Mouse (Mus musculus) neural tube, embryonic 12.5 days (tissue): ENCODE measurements at regions not wholly inside any gene's neighbourhood (a gene's known extent, or its start where the extent isn't known, plus 50 kb on each side); places are given as distances from the start of the nearest gene placed in this dataset.

Experiments
- ATAC-seq: fragments of 200-750 bp; cut with Nextera tagmentation; 2 replicates; pipeline ENCODE4 v1.8.0; 2017; ENCODE audit warnings: low read depth, mild to moderate bottlenecking, moderate TSS enrichment, moderate library complexity; ENCODE audit not compliant: low FRiP score
- H3K27ac ChIP-seq: fragments of 300-500 bp; sonication (generic); 2 replicates; pipeline ENCODE4 v1.5.1; 2016
- H3K27me3 ChIP-seq: fragments of 300-500 bp; sonication (generic); replicated peaks from 2 replicates; pipeline ENCODE4 v1.6.1; 2016; ENCODE audit warnings: mild to moderate bottlenecking
- H3K36me3 ChIP-seq: fragments of 300-500 bp; sonication (generic); 2 replicates; pipeline ENCODE4 v1.6.1; 2016; ENCODE audit warnings: mild to moderate bottlenecking
- H3K4me1 ChIP-seq: fragments of 300-500 bp; sonication (generic); 2 replicates; pipeline ENCODE4 v1.6.1; 2016
- H3K4me2 ChIP-seq: fragments of 300-500 bp; sonication (generic); replicated peaks from 2 replicates; pipeline ENCODE4 v1.6.1; 2016; ENCODE audit warnings: mild to moderate bottlenecking
- H3K4me3 ChIP-seq: fragments of 300-500 bp; sonication (generic); 2 replicates; pipeline ENCODE4 v1.5.1; 2016
- H3K9ac ChIP-seq: fragments of 300-500 bp; sonication (generic); 2 replicates; pipeline ENCODE4 v1.6.1; 2016; ENCODE audit warnings: mild to moderate bottlenecking
- H3K9me3 ChIP-seq: fragments of 300-500 bp; sonication (generic); 2 replicates; pipeline ENCODE4 v1.6.1; 2016; ENCODE audit warnings: mild to moderate bottlenecking
- WGBS: fragments of 180-500 bp; shearing (Covaris S2); methylation state at CpG from one replicate; pipeline ENCODE4 v1.1.7; 2016; 5-methylcytosine and 5-hydroxymethylcytosine counted together

DNA sequence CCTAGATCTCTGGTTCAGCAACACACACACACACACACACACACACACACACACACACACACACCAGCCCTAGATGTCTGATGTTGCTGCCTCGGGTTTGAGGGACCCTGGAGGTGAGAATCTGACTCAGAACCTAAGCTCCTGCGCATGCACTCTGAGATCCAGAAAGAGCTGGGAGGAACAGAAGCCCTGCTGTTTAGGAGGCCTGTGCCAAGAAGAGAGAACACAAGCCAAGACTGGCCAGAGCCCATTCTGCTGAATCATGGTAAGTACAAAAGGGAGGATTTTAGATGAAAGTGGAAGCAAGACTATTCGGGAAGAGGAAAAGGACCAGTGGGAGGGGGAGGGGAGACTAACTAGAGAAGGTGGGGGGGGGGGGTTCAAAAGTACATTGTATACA lies 132.2 kb upstream of the Dynlrb2 start:
- Histone ChIP-seq H3K4me2 (no peak overlapping the region), H3K9ac (no peak overlapping the region), H3K27me3 (no peaks in the 10 kb centered on the region), H3K9me3 (no peaks in the 10 kb centered on the region), H3K27ac (no peak overlapping the region), H3K4me1 (peaks cover 3% of the 10 kb centered on the region; the same call in 1 of the 2 replicates), H3K4me3 (no peak overlapping the region), H3K36me3 (no peaks in the 10 kb centered on the region)
- WGBS, result 61% methylated on average over 3 of the region's 3 CpGs
- no peak for ATAC-seq

DNA sequence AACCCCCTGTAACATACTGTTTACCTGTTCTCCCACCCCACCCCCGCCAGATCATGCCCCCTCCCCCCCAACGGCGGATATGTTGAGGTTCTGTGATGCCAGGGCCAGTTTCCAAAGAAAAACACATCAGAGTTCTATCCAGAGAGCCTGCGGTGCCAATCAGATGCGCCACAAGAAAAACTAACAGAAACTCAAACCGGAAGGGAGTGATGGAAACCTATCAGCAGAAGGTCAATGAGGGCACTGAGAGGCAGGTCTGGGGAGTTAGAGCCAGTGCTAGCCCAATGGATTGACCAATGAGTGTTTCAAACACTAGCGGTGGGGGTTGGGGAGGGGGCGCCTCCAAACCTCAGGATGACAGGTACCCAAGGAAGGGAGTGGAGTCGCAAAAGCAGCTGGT lies 132.7 kb upstream of the Dynlrb2 start:
- no peak overlapping the region for H3K4me2 ChIP-seq
- no peaks in the 10 kb centered on the region for H3K36me3 ChIP-seq
- no peak for ATAC-seq
- H3K27me3 ChIP-seq, result no peaks in the 10 kb centered on the region
- no peaks in the 10 kb centered on the region for H3K9me3 ChIP-seq
- WGBS, result 76% methylated on average over 9 of the region's 9 CpGs
- no peak overlapping the region for H3K27ac ChIP-seq
- H3K4me3 ChIP-seq, result no peak overlapping the region
- no peak overlapping the region for H3K9ac ChIP-seq
- peaks cover 3% of the 10 kb centered on the region; the same call in 1 of the 2 replicates for H3K4me1 ChIP-seq

DNA sequence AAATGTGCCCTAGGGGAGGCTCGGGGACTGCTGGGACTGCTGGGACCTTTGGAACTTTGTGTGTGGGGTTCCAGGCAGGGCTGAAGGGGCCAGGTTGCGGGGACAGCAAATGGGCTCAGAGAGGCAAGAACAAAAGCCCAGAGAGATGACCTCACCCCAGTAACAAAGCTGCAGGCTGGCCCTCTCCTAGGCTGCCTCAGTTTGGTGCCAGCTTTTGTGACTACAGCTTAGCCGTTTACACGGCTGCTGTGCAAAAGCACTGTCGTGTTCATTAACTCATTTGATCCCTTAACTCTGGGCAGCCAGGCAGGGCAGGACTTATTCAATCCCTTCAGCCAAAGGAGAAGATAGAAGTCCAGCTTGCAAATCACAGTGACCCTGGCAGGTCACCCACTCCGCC lies 137.3 kb upstream of the Dynlrb2 start:
- WGBS, result 37% methylated on average over 6 of the region's 6 CpGs
- H3K4me3 ChIP-seq, result no peak overlapping the region
- H3K9me3 ChIP-seq, result no peaks in the 10 kb centered on the region
- ATAC-seq, result no peak
- no peak overlapping the region for H3K9ac ChIP-seq
- no peaks in the 10 kb centered on the region for H3K36me3 ChIP-seq
- H3K27ac ChIP-seq, result no peak overlapping the region
- H3K4me2 ChIP-seq, result no peak overlapping the region
- no peaks in the 10 kb centered on the region for H3K27me3 ChIP-seq
- peaks cover 3% of the 10 kb centered on the region; the same call in 1 of the 2 replicates for H3K4me1 ChIP-seq

DNA sequence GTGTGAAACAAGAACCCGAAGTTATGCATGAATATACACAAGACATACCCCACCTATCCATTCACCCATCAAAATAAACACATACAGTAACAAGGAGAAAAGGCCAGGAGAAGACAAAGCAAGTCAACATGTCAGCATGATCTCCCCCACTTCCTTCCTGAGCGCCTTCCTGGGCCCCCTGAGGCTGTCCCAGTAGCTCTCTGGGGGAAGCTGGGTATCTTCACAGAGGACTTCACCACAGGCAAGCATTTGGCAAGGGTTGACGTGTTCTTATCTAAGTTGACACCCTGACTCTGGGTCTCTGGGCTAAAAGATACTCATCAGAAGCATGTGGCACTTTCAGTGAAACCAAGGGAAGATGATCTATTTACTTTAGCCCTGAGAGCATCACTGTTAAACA lies 138.1 kb upstream of the Dynlrb2 start:
- ATAC-seq, result no peak
- Histone ChIP-seq H3K4me1 (peaks cover 3% of the 10 kb centered on the region; the same call in 1 of the 2 replicates), H3K9me3 (no peaks in the 10 kb centered on the region), H3K36me3 (no peaks in the 10 kb centered on the region), H3K27ac (no peak overlapping the region), H3K9ac (no peak overlapping the region), H3K4me3 (no peak overlapping the region), H3K4me2 (no peak overlapping the region), H3K27me3 (no peaks in the 10 kb centered on the region)
- 85% methylated on average over 3 of the region's 3 CpGs for WGBS

DNA sequence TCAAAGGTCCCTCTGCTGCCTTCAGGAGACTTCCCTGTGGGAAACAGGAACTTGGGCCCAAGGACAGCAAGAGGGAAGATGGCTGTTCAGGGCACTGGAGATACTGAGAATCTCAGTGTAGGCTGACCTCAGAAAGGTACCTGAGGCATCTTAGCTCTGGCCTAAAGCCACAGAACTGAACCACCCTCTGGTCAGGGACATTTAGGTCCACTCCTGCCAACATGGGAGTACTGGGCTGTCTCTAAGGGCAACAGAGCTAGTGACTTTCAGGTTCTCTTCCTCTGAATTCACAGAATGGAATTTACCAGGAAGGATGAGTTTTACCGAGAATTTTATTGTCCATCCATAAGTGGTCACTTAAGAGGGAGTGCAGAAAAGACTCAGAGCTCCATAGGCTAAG lies 140.0 kb upstream of the Dynlrb2 start:
- no peaks in the 10 kb centered on the region for H3K9me3 ChIP-seq

DNA sequence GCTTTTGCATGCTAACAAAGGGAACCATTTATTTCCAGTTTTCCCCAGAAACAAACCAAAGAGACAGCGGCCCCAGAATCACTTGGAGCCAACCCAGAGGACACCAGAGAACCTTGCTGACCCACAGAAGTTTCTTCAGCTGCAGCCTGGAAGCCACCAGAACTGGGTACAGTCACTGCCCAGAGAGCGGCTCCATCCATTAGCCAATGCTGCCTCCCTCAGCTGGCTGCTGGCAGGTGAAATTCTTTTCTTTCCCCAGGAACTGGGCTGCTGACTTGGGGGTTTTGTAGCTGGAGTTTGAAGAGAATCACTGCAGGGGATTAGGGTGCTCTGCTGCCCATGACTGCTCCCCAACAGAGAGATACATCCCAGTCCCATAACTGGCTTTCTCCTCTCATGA lies 140.6 kb upstream of the Dynlrb2 start:
- no peak overlapping the region for H3K27ac ChIP-seq
- H3K9ac ChIP-seq, result no peak overlapping the region
- H3K4me3 ChIP-seq, result no peak overlapping the region
- WGBS, result 73% methylated on average over 2 of the region's 2 CpGs
- no peak overlapping the region for H3K4me2 ChIP-seq
- H3K36me3 ChIP-seq, result no peaks in the 10 kb centered on the region
- H3K27me3 ChIP-seq, result no peaks in the 10 kb centered on the region
- H3K4me1 ChIP-seq, result no peaks in the 10 kb centered on the region
- no peaks in the 10 kb centered on the region for H3K9me3 ChIP-seq
- no peak for ATAC-seq

More for the DNA sequence above, 140.0 kb upstream of the Dynlrb2 start:
- Histone ChIP-seq H3K9ac (no peak overlapping the region), H3K4me1 (no peaks in the 10 kb centered on the region), H3K4me3 (no peak overlapping the region), H3K27me3 (no peaks in the 10 kb centered on the region), H3K36me3 (no peaks in the 10 kb centered on the region), H3K4me2 (no peak overlapping the region), H3K27ac (no peak overlapping the region)
- ATAC-seq, result no peak
- WGBS, result 81% methylated on average over 1 of the region's 1 CpGs

DNA sequence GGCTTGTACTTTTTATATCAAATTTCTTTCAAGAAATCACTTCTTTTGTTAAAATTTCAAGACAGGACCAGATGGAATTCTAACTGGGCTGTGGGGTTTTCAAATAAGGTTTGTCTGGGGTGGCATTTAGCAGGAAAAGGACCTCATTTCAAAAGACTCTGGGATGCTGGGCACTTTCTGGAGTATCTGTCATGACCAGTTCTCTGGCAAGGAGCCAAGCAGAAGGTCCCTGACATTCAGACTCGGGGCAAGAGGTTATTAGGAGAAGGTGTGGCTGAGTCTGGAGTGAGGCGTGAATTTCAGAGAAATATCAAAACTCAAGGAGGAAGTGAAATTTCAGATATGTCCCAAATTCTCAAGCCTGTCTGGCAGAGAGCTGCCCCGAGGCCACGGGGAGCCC lies 142.4 kb upstream of the Dynlrb2 start:
- Histone ChIP-seq H3K36me3 (no peaks in the 10 kb centered on the region), H3K27me3 (no peaks in the 10 kb centered on the region), H3K9ac (no peak overlapping the region), H3K4me1 (no peaks in the 10 kb centered on the region), H3K4me2 (no peak overlapping the region), H3K4me3 (no peak overlapping the region), H3K9me3 (no peaks in the 10 kb centered on the region), H3K27ac (no peak overlapping the region)
- WGBS, result 71% methylated on average over 4 of the region's 4 CpGs
- no peak for ATAC-seq

DNA sequence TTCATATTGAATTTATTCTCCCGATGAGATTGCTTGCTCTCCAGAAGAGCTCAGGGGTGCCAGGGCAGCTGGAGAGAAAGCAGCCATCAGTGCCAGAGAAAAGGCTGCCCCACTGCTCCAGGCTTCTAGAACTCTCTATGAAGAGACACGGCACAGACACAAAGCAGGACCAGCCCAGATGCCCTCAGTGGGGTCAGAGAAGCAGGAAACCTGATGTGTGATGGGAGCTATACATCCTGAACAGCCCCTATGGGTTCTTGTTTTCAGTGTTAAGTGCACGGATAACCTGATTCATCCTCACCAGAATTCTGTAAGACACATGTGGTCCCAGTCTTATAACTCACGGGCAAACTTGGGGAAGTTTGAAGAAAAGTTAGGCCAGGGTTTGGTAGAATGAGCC lies 145.0 kb upstream of the Dynlrb2 start:
- no peaks in the 10 kb centered on the region for H3K4me1 ChIP-seq
- 84% methylated on average over 4 of the region's 4 CpGs for WGBS
- H3K9ac ChIP-seq, result no peak overlapping the region
- ATAC-seq, result no peak
- H3K4me3 ChIP-seq, result no peak overlapping the region
- no peaks in the 10 kb centered on the region for H3K27me3 ChIP-seq
- H3K9me3 ChIP-seq, result no peaks in the 10 kb centered on the region
- no peak overlapping the region for H3K4me2 ChIP-seq
- no peaks in the 10 kb centered on the region for H3K36me3 ChIP-seq
- no peak overlapping the region for H3K27ac ChIP-seq

GRCm38 (mm10) chr8:116354756-116355155 lies 150.0 kb upstream of the Dynlrb2 start:
- Histone ChIP-seq H3K36me3 (no peaks in the 10 kb centered on the region), H3K4me3 (no peak overlapping the region), H3K4me2 (no peak overlapping the region), H3K27me3 (no peaks in the 10 kb centered on the region), H3K4me1 (no peaks in the 10 kb centered on the region), H3K27ac (no peak overlapping the region), H3K9me3 (no peaks in the 10 kb centered on the region), H3K9ac (no peak overlapping the region)
- ATAC-seq, result no peak
- 78% methylated on average over 6 of the region's 6 CpGs for WGBS

GRCm38 (mm10) chr8:116353911-116354310 lies 150.9 kb upstream of the Dynlrb2 start:
- no peak for ATAC-seq
- 93% methylated on average over 5 of the region's 5 CpGs for WGBS
- Histone ChIP-seq H3K27ac (no peak overlapping the region), H3K9ac (no peak overlapping the region), H3K36me3 (no peaks in the 10 kb centered on the region), H3K27me3 (no peaks in the 10 kb centered on the region), H3K4me3 (no peak overlapping the region), H3K4me1 (no peaks in the 10 kb centered on the region), H3K4me2 (no peak overlapping the region), H3K9me3 (no peaks in the 10 kb centered on the region)

DNA sequence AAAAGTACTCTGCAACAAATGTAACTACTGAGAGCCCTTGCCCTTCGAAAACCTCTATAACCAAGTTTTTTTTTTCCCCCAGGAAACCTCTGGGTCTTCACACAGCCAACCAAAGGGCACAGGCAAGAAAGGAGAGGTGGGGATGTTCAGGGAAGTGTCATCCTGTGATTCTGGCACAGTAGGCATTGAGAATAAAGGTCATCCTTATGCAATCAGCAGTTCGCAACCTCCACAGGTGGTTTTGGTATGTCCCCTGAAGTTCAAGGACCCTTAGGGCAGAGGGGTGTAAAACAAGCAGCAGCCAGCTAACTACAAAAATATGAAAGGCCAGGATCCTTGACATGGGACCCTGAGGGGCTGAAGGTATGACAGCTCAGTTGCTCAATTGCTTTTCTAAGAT lies 152.1 kb upstream of the Dynlrb2 start:
- Histone ChIP-seq H3K9ac (no peak overlapping the region), H3K4me2 (no peak overlapping the region), H3K4me1 (no peaks in the 10 kb centered on the region), H3K9me3 (no peaks in the 10 kb centered on the region), H3K27ac (no peak overlapping the region), H3K27me3 (no peaks in the 10 kb centered on the region), H3K36me3 (no peaks in the 10 kb centered on the region), H3K4me3 (no peak overlapping the region)
- WGBS, result 95% methylated on average over 2 of the region's 2 CpGs
- no peak for ATAC-seq

GRCm38 (mm10) chr8:116348971-116349370 lies 155.8 kb upstream of the Dynlrb2 start:
- Histone ChIP-seq H3K9ac (no peak overlapping the region), H3K4me2 (no peak overlapping the region), H3K27me3 (no peaks in the 10 kb centered on the region)

DNA sequence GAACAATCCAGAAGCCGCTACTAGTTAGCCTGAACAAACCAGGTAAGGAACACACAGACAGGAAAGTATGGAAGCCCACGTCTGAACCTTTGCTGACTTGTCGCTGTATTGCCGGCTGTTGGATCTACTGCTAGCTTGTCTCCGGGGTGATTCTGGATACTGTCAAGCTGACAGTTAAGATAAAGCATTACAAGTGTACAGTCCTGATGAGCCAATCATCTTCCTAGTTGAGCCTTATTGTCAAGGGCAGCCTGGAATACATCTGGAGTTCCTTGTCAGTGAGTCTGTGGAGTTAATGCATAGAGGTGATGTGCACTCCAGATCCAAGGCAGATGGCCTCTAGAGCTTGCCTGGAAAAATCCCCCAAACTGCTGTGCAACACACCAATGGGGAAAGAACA lies 157.8 kb upstream of the Dynlrb2 start:
- no peak for ATAC-seq
- no peak overlapping the region for H3K4me2 ChIP-seq
- H3K27ac ChIP-seq, result no peak overlapping the region
- no peak overlapping the region for H3K4me3 ChIP-seq
- WGBS, result 95% methylated on average over 5 of the region's 5 CpGs
- no peak overlapping the region for H3K9ac ChIP-seq
- no peaks in the 10 kb centered on the region for H3K27me3 ChIP-seq
- H3K36me3 ChIP-seq, result no peaks in the 10 kb centered on the region
- H3K9me3 ChIP-seq, result no peaks in the 10 kb centered on the region
- no peaks in the 10 kb centered on the region for H3K4me1 ChIP-seq

More at GRCm38 (mm10) chr8:116348971-116349370, 155.8 kb upstream of the Dynlrb2 start:
- H3K9me3 ChIP-seq, result no peaks in the 10 kb centered on the region
- no peaks in the 10 kb centered on the region for H3K36me3 ChIP-seq
- WGBS, result 87% methylated on average over 8 of the region's 8 CpGs
- H3K27ac ChIP-seq, result no peak overlapping the region
- no peak for ATAC-seq
- H3K4me3 ChIP-seq, result no peak overlapping the region
- no peaks in the 10 kb centered on the region for H3K4me1 ChIP-seq
